Mouse (Mus musculus) CD4-positive helper T cell, adult 2 months (primary cell): ENCODE data around the gene Nsd1.

ENCODE experiments used
- DNase-seq: peaks from one replicate; pipeline ENCODE4 v3.0.0-alpha.2; 2012; ENCODE audit warnings: low read depth, missing footprints, low spot score

Gene Nsd1

GRCm38 (mm10) chr13:55328641-55329040, 119.1 kb downstream of the Nsd1 start:
- DNase-seq, result no peak

- no peak for DNase-seq
Measured at GRCm38 (mm10) chr13:55329109-55329682, 119.6 kb downstream of the Nsd1 start.

- DNase-seq, result peak; percentile 91
Measured at GRCm38 (mm10) chr13:55329683-55330566, 120.3 kb downstream of the Nsd1 start, which contains the start of gene Mxd3. Mxd3 (minus strand) TSS chr13:55329823.

GRCm38 (mm10) chr13:55330567-55331400, 121.2 kb downstream of the Nsd1 start:
- DNase-seq, result no peak

GRCm38 (mm10) chr13:55332331-55332730, 122.7 kb downstream of the Nsd1 start:
- no peak for DNase-seq

- DNase-seq, result no peak
Measured at GRCm38 (mm10) chr13:55335701-55336100, 126.1 kb downstream of the Nsd1 start.

- DNase-seq, result no peak
Measured at GRCm38 (mm10) chr13:55337341-55337975, 127.9 kb downstream of the Nsd1 start.

- no peak for DNase-seq
Measured at GRCm38 (mm10) chr13:55338131-55339054, 128.8 kb downstream of the Nsd1 start.

GRCm38 (mm10) chr13:55339259-55339658, 129.7 kb downstream of the Nsd1 start:
- DNase-seq, result peak; percentile 61

- DNase-seq, result no peak
Measured at GRCm38 (mm10) chr13:55342469-55342868, 132.9 kb downstream of the Nsd1 start.

GRCm38 (mm10) chr13:55344286-55344685, 134.7 kb downstream of the Nsd1 start:
- no peak for DNase-seq

- DNase-seq, result no peak
Measured at GRCm38 (mm10) chr13:55346745-55347144, 137.2 kb downstream of the Nsd1 start.

GRCm38 (mm10) chr13:55361145-55361544, 151.6 kb downstream of the Nsd1 start:
- no peak for DNase-seq

- no peak for DNase-seq
Measured at GRCm38 (mm10) chr13:55361974-55362452, 152.4 kb downstream of the Nsd1 start.

GRCm38 (mm10) chr13:55362453-55363060, 153.0 kb downstream of the Nsd1 start, which contains the start of gene Lman2:
Lman2 (minus strand) TSS chr13:55362783.
- DNase-seq, result peak; percentile 95
